Mouse (Mus musculus) E14TG2a.4 (cell line): ENCODE results near the gene Mef2c.

Source experiments
- CTCF ChIP-seq: conservative IDR thresholded peaks from 2 replicates; pipeline ENCODE4 v1.5.1; 2014; ENCODE audit warnings: low read length
- POU5F1 ChIP-seq: IDR thresholded peaks from 2 replicates; pipeline ENCODE4 v1.6.1; 2014; ENCODE audit warnings: low read length, borderline replicate concordance

DNA sequence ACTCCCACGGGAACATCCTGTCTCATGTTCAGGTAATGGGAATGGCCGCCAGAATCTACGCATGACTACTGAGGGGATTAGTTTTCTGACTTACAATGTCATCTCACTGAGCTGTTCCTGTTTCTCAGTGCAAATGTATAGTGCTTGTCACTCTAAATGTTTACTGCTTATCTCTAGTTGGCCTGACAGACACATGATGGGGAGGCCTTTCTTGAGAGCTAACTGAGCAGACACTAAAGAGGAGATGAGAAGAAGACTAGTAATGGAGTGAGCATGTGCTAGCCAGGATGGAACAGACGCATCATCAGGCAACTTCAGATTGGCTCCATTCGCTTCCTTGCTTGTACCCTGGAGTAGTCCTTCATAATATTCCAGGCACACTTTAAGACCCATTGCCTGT is 43.0 kb downstream of the Mef2c start:
- no peak for TF ChIP-seq CTCF
- no peak for TF ChIP-seq POU5F1
